Mouse (Mus musculus): Measurements from ENCODE around the gene Stx8. TPM values are rescaled to one million over a fixed set of nuclear protein-coding genes. Genes with fewer than 3 reads are reported as not detected.
A peak's percentile ranks its signal among the peaks of the same experiment; 100 is the strongest.

Stx8 gene
- polyA plus RNA-seq, 1 experiment, result 15.9 TPM

- Histone ChIP-seq H3ac (ENCODE audit: control insufficient read depth, insufficient read length, low read depth) (no peak overlapping the region), H3K79me2 (ENCODE audit: control insufficient read depth, insufficient read depth) (no peaks in the 10 kb centered on the region), H3K79me3 (ENCODE audit: low read depth) (no peaks in the 10 kb centered on the region), H3K4me3 (ENCODE audit: insufficient read depth, poor library complexity, severe bottlenecking) (no peak overlapping the region), H3K36me3 (ENCODE audit: control insufficient read depth, insufficient read depth) (peaks cover 8% of the 10 kb centered on the region), H3K27me3 (ENCODE audit: control insufficient read depth, insufficient read depth, insufficient read length) (no peaks in the 10 kb centered on the region)
- TF ChIP-seq FOSL1 (IDR thresholded peaks at IDR 0.05; ENCODE audit: insufficient read depth, low read length, poor library complexity, severe bottlenecking) (no peak), USF1 (IDR thresholded peaks at IDR 0.05; ENCODE audit: low read depth) (no peak), CTCF (IDR thresholded peaks at IDR 0.05; ENCODE audit: control insufficient read depth, insufficient read depth, insufficient read length) (no peak), MYOG (IDR thresholded peaks at IDR 0.05; ENCODE audit: control insufficient read depth, extremely low read depth, insufficient read length) (no peak), MAX (IDR thresholded peaks at IDR 0.05) (no peak), CEBPB (IDR thresholded peaks at IDR 0.05; ENCODE audit: low read depth) (no peak)
Measured at GRCm38 (mm10) chr11:68228941-68229665, 263.1 kb downstream of the Stx8 start.

DNA sequence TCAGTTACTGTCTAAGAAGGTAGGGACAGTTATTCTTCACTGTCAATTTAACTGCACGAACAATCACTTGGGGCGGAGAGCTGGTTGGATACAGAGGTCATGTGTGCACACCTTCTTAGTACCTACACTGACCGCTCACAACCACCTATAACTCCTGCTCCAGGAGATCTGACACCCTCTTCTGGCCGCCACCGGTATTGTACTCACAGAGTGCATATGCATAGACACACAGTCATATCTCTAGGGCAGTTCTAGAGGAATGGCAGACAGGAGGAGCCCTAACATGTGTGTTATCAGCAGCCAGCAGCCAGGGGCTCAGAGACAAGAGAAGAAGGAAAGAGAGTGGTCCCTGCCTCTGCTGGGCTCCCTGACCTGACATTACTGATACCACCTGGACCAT, 265.6 kb downstream of the Stx8 start:
- Histone ChIP-seq H3K36me3 (ENCODE audit: control insufficient read depth, insufficient read depth) (peaks cover under 1% of the 10 kb centered on the region), H3K27me3 (ENCODE audit: control insufficient read depth, insufficient read depth, insufficient read length) (no peaks in the 10 kb centered on the region), H3K79me3 (ENCODE audit: low read depth) (no peaks in the 10 kb centered on the region), H3ac (ENCODE audit: control insufficient read depth, insufficient read length, low read depth) (no peak overlapping the region), H3K79me2 (ENCODE audit: control insufficient read depth, insufficient read depth) (no peaks in the 10 kb centered on the region), H3K4me3 (ENCODE audit: insufficient read depth, poor library complexity, severe bottlenecking) (no peak overlapping the region)
- no peak for TF ChIP-seq MYOD1 (IDR thresholded peaks at IDR 0.05; ENCODE audit: control insufficient read depth, insufficient read length, low read depth)
- no peak for TF ChIP-seq CTCF (IDR thresholded peaks at IDR 0.05; ENCODE audit: control insufficient read depth, insufficient read depth, insufficient read length)
- no peak for TF ChIP-seq MAX (IDR thresholded peaks at IDR 0.05)
- no peak for TF ChIP-seq FOSL1 (IDR thresholded peaks at IDR 0.05; ENCODE audit: insufficient read depth, low read length, poor library complexity, severe bottlenecking)
- no peak for TF ChIP-seq USF1 (IDR thresholded peaks at IDR 0.05; ENCODE audit: low read depth)
- no peak for TF ChIP-seq CEBPB (IDR thresholded peaks at IDR 0.05; ENCODE audit: low read depth)
- no peak for TF ChIP-seq MYOG (IDR thresholded peaks at IDR 0.05; ENCODE audit: control insufficient read depth, extremely low read depth, insufficient read length)

DNA sequence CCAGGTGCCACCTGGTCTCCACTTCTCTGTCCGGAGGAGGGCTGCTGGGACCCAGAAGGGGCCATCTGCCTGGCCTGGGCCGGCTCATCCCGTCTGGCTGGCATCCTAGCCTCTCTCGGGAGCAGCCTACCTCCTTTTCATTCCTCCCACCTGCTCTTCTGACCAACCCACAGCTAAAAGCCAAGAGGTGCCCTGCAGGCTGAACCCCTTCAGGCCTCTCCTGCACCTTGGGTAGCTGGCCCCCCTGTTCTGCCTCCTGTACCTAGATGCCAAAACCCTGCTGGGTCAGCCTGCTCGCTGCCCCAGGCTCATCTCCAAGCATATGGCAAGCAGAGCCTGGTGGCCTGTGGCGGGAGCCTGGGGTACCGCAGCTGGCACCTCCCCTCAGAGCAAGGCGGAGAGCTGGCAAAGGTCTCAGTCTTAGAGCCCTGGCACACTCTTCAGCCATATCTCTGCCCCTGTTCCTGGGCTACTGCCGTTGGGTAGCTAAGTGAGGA, 267.5 kb downstream of the Stx8 start:
- TF ChIP-seq FOSL1 (IDR thresholded peaks at IDR 0.05; ENCODE audit: insufficient read depth, low read length, poor library complexity, severe bottlenecking), result no peak
- no peak for TF ChIP-seq USF1 (IDR thresholded peaks at IDR 0.05; ENCODE audit: low read depth)
- H3K27me3 ChIP-seq (ENCODE audit: control insufficient read depth, insufficient read depth, insufficient read length), result no peaks in the 10 kb centered on the region
- H3ac ChIP-seq (ENCODE audit: control insufficient read depth, insufficient read length, low read depth), result no peak overlapping the region
- peaks cover 15% of the 10 kb centered on the region for H3K36me3 ChIP-seq (ENCODE audit: control insufficient read depth, insufficient read depth)
- no peaks in the 10 kb centered on the region for H3K79me3 ChIP-seq (ENCODE audit: low read depth)
- H3K4me3 ChIP-seq (ENCODE audit: insufficient read depth, poor library complexity, severe bottlenecking), result no peak overlapping the region
- no peaks in the 10 kb centered on the region for H3K79me2 ChIP-seq (ENCODE audit: control insufficient read depth, insufficient read depth)

DNA sequence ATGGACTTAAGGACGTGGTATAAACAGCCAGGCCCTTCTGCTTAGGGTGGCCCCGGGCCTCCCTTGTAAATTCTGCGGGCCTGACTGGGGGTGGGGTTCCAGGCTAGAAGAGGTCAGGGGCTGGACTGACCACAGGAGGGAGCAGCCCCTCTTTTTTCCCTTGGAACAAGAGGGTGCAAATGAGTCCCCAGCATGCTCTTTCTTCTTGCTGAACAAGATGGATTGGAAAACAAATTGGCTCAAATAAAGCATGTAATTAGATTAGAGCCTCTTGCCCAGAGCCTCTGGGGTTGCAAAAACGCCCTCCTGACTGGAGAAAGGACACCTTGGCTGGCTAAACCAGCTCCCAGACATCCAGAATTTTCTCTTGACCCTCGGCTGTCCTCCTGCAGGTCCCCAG, 273.8 kb downstream of the Stx8 start:
- Histone ChIP-seq H3K27me3 (ENCODE audit: control insufficient read depth, insufficient read depth, insufficient read length) (no peaks in the 10 kb centered on the region), H3ac (ENCODE audit: control insufficient read depth, insufficient read length, low read depth) (no peak overlapping the region), H3K79me3 (ENCODE audit: low read depth) (no peaks in the 10 kb centered on the region), H3K79me2 (ENCODE audit: control insufficient read depth, insufficient read depth) (no peaks in the 10 kb centered on the region), H3K4me3 (ENCODE audit: insufficient read depth, poor library complexity, severe bottlenecking) (no peak overlapping the region), H3K36me3 (ENCODE audit: control insufficient read depth, insufficient read depth) (peaks cover 36% of the 10 kb centered on the region)
- TF ChIP-seq FOSL1 (IDR thresholded peaks at IDR 0.05; ENCODE audit: insufficient read depth, low read length, poor library complexity, severe bottlenecking) (no peak), MYOG (IDR thresholded peaks at IDR 0.05; ENCODE audit: control insufficient read depth, extremely low read depth, insufficient read length) (no peak), MAX (IDR thresholded peaks at IDR 0.05) (no peak), MYOD1 (IDR thresholded peaks at IDR 0.05; ENCODE audit: control insufficient read depth, insufficient read length, low read depth) (no peak), CEBPB (IDR thresholded peaks at IDR 0.05; ENCODE audit: low read depth) (no peak), CTCF (IDR thresholded peaks at IDR 0.05; ENCODE audit: control insufficient read depth, insufficient read depth, insufficient read length) (no peak), USF1 (IDR thresholded peaks at IDR 0.05; ENCODE audit: low read depth) (no peak)

GRCm38 (mm10) chr11:68244254-68244991, 278.4 kb downstream of the Stx8 start:
- Histone ChIP-seq H3K79me3 (ENCODE audit: low read depth) (no peaks in the 10 kb centered on the region), H3K4me3 (ENCODE audit: insufficient read depth, poor library complexity, severe bottlenecking) (no peak overlapping the region), H3K27me3 (ENCODE audit: control insufficient read depth, insufficient read depth, insufficient read length) (no peaks in the 10 kb centered on the region), H3K36me3 (ENCODE audit: control insufficient read depth, insufficient read depth) (peaks cover 30% of the 10 kb centered on the region), H3ac (ENCODE audit: control insufficient read depth, insufficient read length, low read depth) (no peak overlapping the region), H3K79me2 (ENCODE audit: control insufficient read depth, insufficient read depth) (no peaks in the 10 kb centered on the region)
- peak; percentile 89 for TF ChIP-seq MYOD1 (IDR thresholded peaks at IDR 0.05; ENCODE audit: control insufficient read depth, insufficient read length, low read depth)
- TF ChIP-seq CTCF (IDR thresholded peaks at IDR 0.05; ENCODE audit: control insufficient read depth, insufficient read depth, insufficient read length), result no peak

- Histone ChIP-seq H3K79me3 (ENCODE audit: low read depth) (no peaks in the 10 kb centered on the region), H3K36me3 (ENCODE audit: control insufficient read depth, insufficient read depth) (peaks cover 30% of the 10 kb centered on the region), H3K4me3 (ENCODE audit: insufficient read depth, poor library complexity, severe bottlenecking) (no peak overlapping the region), H3ac (ENCODE audit: control insufficient read depth, insufficient read length, low read depth) (no peak overlapping the region), H3K27me3 (ENCODE audit: control insufficient read depth, insufficient read depth, insufficient read length) (no peaks in the 10 kb centered on the region), H3K79me2 (ENCODE audit: control insufficient read depth, insufficient read depth) (no peaks in the 10 kb centered on the region)
- TF ChIP-seq USF1 (IDR thresholded peaks at IDR 0.05; ENCODE audit: low read depth), result peak; percentile 37
- TF ChIP-seq CEBPB (IDR thresholded peaks at IDR 0.05; ENCODE audit: low read depth), result no peak
Measured at GRCm38 (mm10) chr11:68244992-68245261, 278.9 kb downstream of the Stx8 start.
